Comparison of ENCODE assay signal across 7 mouse cellular contexts in the genomic region with DNA sequence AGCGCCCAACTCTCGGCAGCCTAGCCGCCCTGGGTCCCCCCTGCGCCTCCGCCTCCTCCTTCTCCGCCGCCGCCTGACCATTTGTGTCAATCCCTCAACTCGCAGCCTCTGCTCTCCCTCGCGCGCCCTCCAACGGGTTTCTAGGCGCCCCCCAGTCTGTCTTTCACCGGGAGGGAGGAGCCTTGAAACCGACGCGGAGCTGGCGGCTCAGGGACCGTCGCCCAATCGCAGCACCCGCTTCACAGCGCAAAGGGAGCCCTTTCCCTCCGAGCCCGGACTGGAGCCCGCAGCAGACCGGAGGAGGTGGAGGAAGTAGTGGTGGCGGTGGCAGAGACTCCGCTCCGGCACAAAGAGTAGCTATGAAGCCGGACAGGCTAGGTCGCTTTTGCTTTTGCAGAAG. TPM values are rescaled to one million over a fixed set of nuclear protein-coding genes. Genes with fewer than 3 reads are reported as not detected.
DNase-seq lines count a peak whose midpoint lies in the region; ATAC-seq and TF ChIP-seq lines count a peak whose summit lies in the region.

A gene (minus strand): TSS at position 134 of the 400 bp plus-strand sequence.

- peak; percentile 95 for ATAC-seq in embryonic facial prominence, embryonic 15.5 days (ENCODE audit: insufficient number of reproducible peaks, low FRiP score, low TSS enrichment, low read depth)
- ATAC-seq in kidney, embryonic 14.5 days (ENCODE audit: low FRiP score, low TSS enrichment), result peak; percentile 94
- ATAC-seq in limb, embryonic 14.5 days (ENCODE audit: low FRiP score, low read depth), result peak; percentile 94
- ATAC-seq in midbrain, embryonic 15.5 days (replicated peaks), result peak; percentile 95

- peak; percentile 99 for DNase-seq in brain, embryonic 14.5 days (ENCODE audit: low read depth)
- peak; percentile 93 to 96 for DNase-seq in heart, adult 9 months (ENCODE audit: low spot score in 2 of 2)
- DNase-seq in limb, embryonic 14.5 days (ENCODE audit: low spot score), result peak; percentile 96
- DNase-seq in spleen, postnatal 14 days (ENCODE audit: low spot score in 2 of 2), result peak; percentile 11 to 24

- peak within 1 kb of the TSS; percentile 94 for H3K4me2 ChIP-seq in embryonic facial prominence, embryonic 15.5 days (replicated peaks)
- peak within 1 kb of the TSS; percentile 61 for H3K4me2 ChIP-seq in kidney, embryonic 14.5 days (replicated peaks; ENCODE audit: low read depth, low read length)
- H3K4me2 ChIP-seq in limb, embryonic 14.5 days (replicated peaks; ENCODE audit: low read depth, low read length, severe bottlenecking), result peak within 1 kb of the TSS; percentile 96
- peak within 1 kb of the TSS; percentile 89 for H3K4me2 ChIP-seq in midbrain, embryonic 15.5 days

- H3K9ac ChIP-seq in embryonic facial prominence, embryonic 15.5 days, result peak within 1 kb of the TSS; percentile 76
- H3K9ac ChIP-seq in kidney, embryonic 14.5 days (ENCODE audit: low read depth, low read length), result peak within 1 kb of the TSS; percentile 96
- peak within 1 kb of the TSS; percentile 94 for H3K9ac ChIP-seq in limb, embryonic 14.5 days (ENCODE audit: low read depth, low read length, severe bottlenecking)
- H3K9ac ChIP-seq in midbrain, embryonic 15.5 days, result peak within 1 kb of the TSS; percentile 89

- H3K27me3 ChIP-seq in embryonic facial prominence, embryonic 15.5 days, result no peaks in the 10 kb centered on the region
- no peaks in the 10 kb centered on the region for H3K27me3 ChIP-seq in kidney, embryonic 14.5 days (ENCODE audit: control insufficient read depth, insufficient read depth, low read length)
- H3K27me3 ChIP-seq in limb, embryonic 14.5 days (ENCODE audit: control insufficient read depth, insufficient read depth, low read length), result no peaks in the 10 kb centered on the region
- H3K27me3 ChIP-seq in midbrain, embryonic 15.5 days (replicated peaks), result no peaks in the 10 kb centered on the region

- H3K36me3 ChIP-seq in embryonic facial prominence, embryonic 15.5 days, result no peaks in the 10 kb centered on the region
- peaks cover 4% of the 10 kb centered on the region; the same call in 1 of the 2 replicates for H3K36me3 ChIP-seq in kidney, embryonic 14.5 days (ENCODE audit: control insufficient read depth, insufficient read depth, low read length)
- H3K36me3 ChIP-seq in limb, embryonic 14.5 days (ENCODE audit: control insufficient read depth, insufficient read depth, low read length), result no peaks in the 10 kb centered on the region
- H3K36me3 ChIP-seq in midbrain, embryonic 15.5 days (replicated peaks), result no peaks in the 10 kb centered on the region

- peak within 1 kb of the TSS; percentile 97 for H3K27ac ChIP-seq in embryonic facial prominence, embryonic 15.5 days (replicated peaks)
- H3K27ac ChIP-seq in kidney, embryonic 14.5 days (ENCODE audit: low read depth, low read length), result peak within 1 kb of the TSS; percentile 98
- peak within 1 kb of the TSS; percentile 97 for H3K27ac ChIP-seq in limb, embryonic 14.5 days (replicated peaks; ENCODE audit: low read depth, low read length)
- peak within 1 kb of the TSS; percentile 98 for H3K27ac ChIP-seq in midbrain, embryonic 15.5 days

- WGBS in embryonic facial prominence, embryonic 15.5 days, result under 1% methylated on average over 32 of the region's 33 CpGs
- under 1% methylated on average over 31 of the region's 33 CpGs for WGBS in kidney, embryonic 14.5 days
- 0% methylated on average over 31 of the region's 33 CpGs for whole genome bisulfite sequencing in limb, embryonic 14.5 days
- under 1% methylated on average over 33 of the region's 33 CpGs for WGBS in midbrain, embryonic 15.5 days

- H3K9me3 ChIP-seq in embryonic facial prominence, embryonic 15.5 days (replicated peaks), result no peaks in the 10 kb centered on the region
- no peaks in the 10 kb centered on the region for H3K9me3 ChIP-seq in kidney, embryonic 14.5 days (ENCODE audit: control insufficient read depth, low read length)
- no peaks in the 10 kb centered on the region for H3K9me3 ChIP-seq in limb, embryonic 14.5 days (ENCODE audit: control insufficient read depth, low read length)
- no peaks in the 10 kb centered on the region for H3K9me3 ChIP-seq in midbrain, embryonic 15.5 days

- no peak; the same call in 1 of the 2 replicates for TF ChIP-seq POLR2A in brain, embryonic 14.5 days (IDR thresholded peaks at IDR 0.05; ENCODE audit: borderline replicate concordance, extremely low read depth, insufficient read depth, insufficient read length, poor library complexity, severe bottlenecking)
- peak; percentile 93; the same call in 1 of the 2 replicates for TF ChIP-seq POLR2A in limb, embryonic 14.5 days (IDR thresholded peaks at IDR 0.05; ENCODE audit: borderline replicate concordance, extremely low read depth, insufficient read depth, insufficient read length)

- H3K4me1 ChIP-seq in embryonic facial prominence, embryonic 15.5 days, result peaks cover 22% of the 10 kb centered on the region
- H3K4me1 ChIP-seq in kidney, embryonic 14.5 days (ENCODE audit: control insufficient read depth, insufficient read depth, low read length), result peaks cover 7% of the 10 kb centered on the region; the same call in 1 of the 2 replicates
- H3K4me1 ChIP-seq in limb, embryonic 14.5 days (ENCODE audit: control insufficient read depth, insufficient read depth, low read length), result peaks cover 22% of the 10 kb centered on the region
- H3K4me1 ChIP-seq in midbrain, embryonic 15.5 days, result peaks cover 18% of the 10 kb centered on the region

- peak within 1 kb of the TSS; percentile 78 for H3K4me3 ChIP-seq in embryonic facial prominence, embryonic 15.5 days (replicated peaks)
- H3K4me3 ChIP-seq in kidney, embryonic 14.5 days (ENCODE audit: low read length), result peak within 1 kb of the TSS; percentile 90
- H3K4me3 ChIP-seq in limb, embryonic 14.5 days (replicated peaks; ENCODE audit: low read length), result peak within 1 kb of the TSS; percentile 86
- H3K4me3 ChIP-seq in midbrain, embryonic 15.5 days, result peak within 1 kb of the TSS; percentile 88

- no peak for TF ChIP-seq CTCF in brain, embryonic 14.5 days (IDR thresholded peaks at IDR 0.05; ENCODE audit: borderline replicate concordance, extremely low read depth, insufficient read depth, insufficient read length)

RNA-seq across cellular contexts. Expression of the gene that starts here (rescaled TPM):
- polyA plus RNA-seq in brain, embryonic 14.5 days (2012; rRNA removed), result 52.8 and 55.7 TPM in 2 replicates
- polyA plus RNA-seq in embryonic facial prominence, embryonic 15.5 days (2015; fragmentation: Nextera tagmentation; extraction: Ambion mirVana), result 25.9 and 26.7 TPM in 2 replicates
- 29.6 and 44.7 TPM in 2 replicates for polyA plus RNA-seq in kidney, embryonic 14.5 days (2014; fragmentation: Nextera tagmentation; extraction: Ambion mirVana)
- polyA plus RNA-seq in limb, embryonic 14.5 days (2012; rRNA removed), result 39.5 and 52.9 TPM in 2 replicates
- 24.5 and 31.1 TPM in 2 replicates for polyA plus RNA-seq in limb, embryonic 14.5 days (2014; fragmentation: Nextera tagmentation; extraction: Ambion mirVana)
- polyA plus RNA-seq in midbrain, embryonic 15.5 days (2015; fragmentation: Nextera tagmentation; extraction: Ambion mirVana), result 33.2 and 38.9 TPM in 2 replicates

Comparison
In these comparisons a context has a peak if more than half of its experiments do, and no peak if none do; other contexts are left out.
1. Peak in every context shown above with its lines: DNase-seq, ATAC-seq, H3K4me3 ChIP-seq and H3K27ac ChIP-seq.
2. DNase-seq: peak in every context shown above with its lines; median percentile 99 in brain, embryonic 14.5 days; 96 in limb, embryonic 14.5 days; 94 in heart, adult 9 months; 18 in spleen, postnatal 14 days.